Mouse (Mus musculus): ENCODE measurements at regions not wholly inside any gene's neighbourhood (a gene's known extent, or its start where the extent isn't known, plus 50 kb on each side); places are given as distances from the start of the nearest gene placed in this dataset.

DNA sequence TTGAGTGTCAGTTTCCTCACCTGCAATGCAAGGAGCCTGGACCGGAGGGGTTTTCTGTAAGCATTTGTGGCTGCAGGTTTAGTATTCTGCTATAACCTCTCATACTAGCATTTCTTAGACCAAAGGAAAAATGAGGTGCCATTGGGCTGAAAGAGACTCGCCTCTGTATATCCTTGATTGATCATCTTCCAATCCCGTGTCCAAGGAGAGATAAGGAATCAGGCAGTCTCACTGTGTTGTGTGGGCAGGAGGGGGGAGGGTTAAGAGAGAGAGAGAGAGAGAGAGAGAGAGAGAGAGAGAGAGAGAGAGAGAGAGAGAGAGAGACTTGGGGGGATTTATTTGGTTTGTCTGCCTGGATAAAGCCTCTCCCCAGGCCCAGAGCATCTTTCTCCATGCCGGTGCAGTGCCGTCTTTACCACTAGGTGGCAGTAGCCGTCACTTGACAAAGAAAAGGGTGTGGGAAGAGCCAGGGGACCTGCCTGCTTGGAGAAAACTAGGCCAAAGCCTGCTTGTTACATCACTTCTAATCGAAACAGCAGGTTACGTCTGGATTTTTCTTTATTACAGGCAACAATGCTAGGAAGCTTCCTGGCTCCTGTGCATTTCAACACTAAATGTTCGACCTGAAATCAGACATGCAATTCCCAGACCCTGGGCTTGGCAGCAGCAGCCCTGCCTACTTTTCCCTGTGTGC lies 56.1 kb upstream of the Ces5a start:
- intact Hi-C loops (cut with DNase I), result loop anchor here (1.0 to 10.0 kb wide), 4 partner anchors 71 to 603 kb away; no protein-coding TSS in a partner anchor
- DNase-seq, result peak; percentile 84 to 86

DNA sequence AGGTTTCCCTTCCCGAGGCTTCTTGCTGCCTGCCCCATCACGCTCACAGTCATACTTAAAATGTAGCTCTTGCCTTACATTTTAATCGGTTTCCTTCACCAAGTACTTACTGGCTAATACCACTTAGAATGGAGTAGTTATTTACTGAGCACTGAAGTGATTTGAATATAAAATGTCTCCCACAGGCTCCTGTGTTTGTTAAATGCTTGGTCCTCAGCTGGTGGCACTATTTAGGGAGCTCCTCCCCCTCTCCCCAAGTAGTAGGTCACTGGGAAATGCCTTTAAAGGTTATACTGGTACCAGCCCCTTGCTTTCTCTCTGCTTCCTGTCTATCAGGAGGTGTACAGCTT lies 56.6 kb upstream of the Ces5a start:
- intact Hi-C loops (cut with DNase I), result loop anchor here (1.0 to 10.0 kb wide), 4 partner anchors 70 to 603 kb away; no protein-coding TSS in a partner anchor
- no peak for DNase-seq

DNA sequence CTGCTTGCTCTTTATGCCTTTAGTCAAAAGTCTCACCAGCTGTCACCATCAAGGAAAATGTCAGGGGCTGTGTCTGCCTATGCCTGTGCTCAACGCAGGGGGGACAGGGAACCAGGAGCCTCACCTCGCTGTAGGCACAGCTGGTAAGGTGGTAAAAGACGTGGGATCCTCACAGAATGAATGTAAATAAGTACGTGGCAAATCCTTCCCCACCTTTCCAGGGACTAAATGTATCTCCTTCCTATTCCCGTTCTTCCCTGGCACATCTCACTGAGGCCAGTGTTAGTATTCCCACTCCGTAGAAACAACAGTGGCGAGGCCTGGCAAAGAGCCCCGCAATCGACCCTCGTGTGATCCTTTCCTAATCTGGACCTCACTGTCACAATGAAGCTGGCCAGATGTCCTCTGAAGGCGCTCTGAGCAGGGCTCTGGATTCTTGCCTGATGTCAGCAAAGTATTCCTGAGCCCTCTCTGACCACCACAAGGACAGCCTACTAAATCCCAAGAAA lies 63.0 kb upstream of the Ces5a start:
- peak; percentile 27 to 40 for DNase-seq
- intact Hi-C loops (cut with DNase I), result loop anchor here (10.0 kb wide), 1 partner anchor 596 kb away; no protein-coding TSS in a partner anchor

DNA sequence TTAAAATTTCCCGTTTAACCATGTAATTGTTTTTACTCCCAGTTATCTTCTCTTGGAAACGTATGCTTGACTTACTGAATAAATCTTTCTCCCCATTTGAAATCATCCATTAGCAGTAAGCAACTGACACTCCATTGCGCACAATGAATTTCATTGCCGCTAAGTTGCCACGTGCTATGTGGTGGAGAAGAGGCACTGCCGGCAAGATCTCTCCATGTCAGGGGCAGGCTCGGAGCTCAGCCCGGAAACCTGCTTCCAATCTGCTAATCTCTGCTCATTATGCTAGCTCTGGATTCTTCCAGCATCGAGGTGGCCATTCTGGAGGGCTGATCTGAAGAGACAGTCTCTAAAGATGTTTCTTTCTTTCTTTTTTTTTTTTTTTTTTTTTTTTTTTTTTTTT lies 63.7 kb upstream of the Ces5a start:
- DNase-seq, result no peak
- intact Hi-C loops (cut with DNase I), result loop anchor here (10.0 kb wide), 1 partner anchor 595 kb away; no protein-coding TSS in a partner anchor

DNA sequence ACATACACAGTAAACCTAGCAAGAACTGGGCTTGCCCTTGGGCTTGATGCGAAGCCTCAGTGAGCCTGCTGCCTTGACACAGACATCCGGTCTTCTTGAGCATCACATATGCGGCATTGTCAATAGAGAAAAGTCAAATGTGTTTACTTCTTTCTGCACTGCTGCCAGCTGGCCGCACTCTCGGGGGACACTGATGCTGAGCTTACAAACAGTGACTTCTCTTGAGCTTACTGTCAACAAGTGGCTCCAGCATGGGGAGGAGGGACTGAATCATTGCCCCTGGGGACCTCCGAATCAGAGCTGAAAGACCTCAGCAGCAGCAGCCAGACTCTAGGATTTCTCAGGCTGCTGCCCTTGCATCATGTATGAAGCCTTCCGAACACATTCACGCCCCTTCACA lies 64.1 kb upstream of the Ces5a start:
- intact Hi-C loops (cut with DNase I), result loop anchor here (10.0 kb wide), 1 partner anchor 595 kb away; no protein-coding TSS in a partner anchor
- DNase-seq, result peak; percentile 49 to 61

DNA sequence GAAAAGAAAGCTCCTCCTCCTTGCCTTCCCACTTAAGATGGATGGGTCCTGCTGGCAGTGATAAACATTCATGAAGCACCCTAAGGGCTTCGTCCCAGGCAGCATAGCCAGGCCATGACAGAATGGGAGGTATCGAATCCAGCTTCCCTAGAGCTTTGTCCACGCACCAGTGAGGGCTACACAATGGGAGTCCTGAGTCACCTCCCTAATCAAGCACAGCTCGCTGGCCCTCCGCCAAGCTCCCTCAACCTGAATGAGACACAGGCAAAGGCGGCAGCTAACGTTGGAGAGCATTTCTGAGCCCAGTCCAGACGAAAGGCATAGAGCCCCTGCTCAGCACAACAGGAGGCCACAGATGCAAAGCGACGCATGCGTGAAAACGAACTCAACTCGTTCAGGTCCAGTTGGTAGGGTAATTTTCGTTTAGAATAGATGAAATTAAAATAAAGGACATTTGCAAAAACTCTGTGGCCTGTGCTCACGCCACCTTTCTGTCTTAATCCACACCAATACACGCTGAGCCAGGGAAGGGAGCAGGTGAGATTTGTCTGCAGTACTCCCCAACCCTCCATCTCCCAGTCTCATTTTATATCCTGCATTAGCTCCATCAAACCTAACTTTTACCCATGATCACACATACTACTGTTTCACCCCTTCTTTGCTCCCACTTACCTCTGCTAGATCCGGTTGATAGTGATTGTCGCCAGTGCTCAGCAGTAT lies 91.3 kb upstream of the Ces5a start:
- DNase-seq, result peak; percentile 33 to 40
- intact Hi-C loops (cut with DNase I), result no loop called here

DNA sequence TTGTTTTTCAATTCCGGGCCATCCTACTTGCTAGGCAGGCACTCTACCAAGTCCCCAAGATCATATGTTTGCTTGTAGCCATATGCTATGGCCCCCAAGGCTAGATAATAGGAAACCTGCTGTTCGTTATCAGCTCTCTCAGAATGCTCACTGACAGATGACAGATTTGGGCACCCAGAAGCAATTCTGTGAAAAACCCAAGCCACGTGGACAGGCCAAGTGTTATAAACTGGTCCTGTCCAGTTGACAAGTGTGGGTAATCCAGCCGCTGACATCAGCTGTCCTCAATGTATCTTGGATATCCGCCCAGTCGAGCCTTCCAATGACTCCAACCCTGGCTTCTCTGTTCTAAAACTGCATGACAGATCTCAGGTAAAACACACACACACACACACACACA lies 92.0 kb upstream of the Ces5a start:
- intact Hi-C loops (cut with DNase I), result no loop called here
- no peak for DNase-seq

DNA sequence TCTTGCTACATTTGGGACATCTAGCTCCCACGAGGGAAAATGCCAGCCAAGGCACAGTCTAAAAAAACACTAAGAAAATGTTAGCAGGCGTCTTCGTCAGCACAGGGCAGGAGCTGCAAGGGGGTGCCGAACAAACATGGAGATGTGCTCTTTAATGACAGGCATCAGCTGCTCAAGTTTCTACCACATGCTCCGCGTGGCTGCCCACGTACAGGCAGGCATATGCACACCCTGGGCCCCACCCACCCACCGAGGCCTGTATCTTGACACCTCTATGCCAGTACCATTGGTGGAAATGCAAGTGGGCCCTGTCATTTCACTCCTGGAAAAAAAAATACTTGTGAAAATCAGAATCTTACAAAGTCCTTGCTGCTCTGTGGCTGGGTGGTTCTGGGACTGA lies 97.3 kb upstream of the Ces5a start:
- intact Hi-C loops (cut with DNase I), result no loop called here
- no peak for DNase-seq

DNA sequence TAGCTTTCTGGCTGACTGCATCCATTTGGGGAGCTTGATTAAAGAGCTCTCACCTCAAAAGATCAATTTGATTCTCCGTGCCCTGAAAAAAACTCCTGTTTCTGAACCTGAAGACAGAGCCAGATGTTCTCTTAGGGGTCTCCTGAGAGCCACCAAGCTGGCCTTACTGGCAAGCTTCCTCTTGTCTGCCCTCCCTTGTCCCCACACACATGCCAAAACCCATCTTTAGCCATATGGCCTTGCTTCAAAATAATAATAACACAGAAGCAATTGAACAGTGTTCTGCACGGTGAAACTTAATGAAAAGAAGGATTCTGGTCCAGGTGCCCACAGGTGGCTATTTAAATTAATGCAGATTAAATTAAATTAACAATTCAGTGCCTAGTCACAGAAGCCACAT lies 107.1 kb upstream of the Ces5a start:
- DNase-seq, result no peak
- intact Hi-C loops (cut with DNase I), result no loop called here

DNA sequence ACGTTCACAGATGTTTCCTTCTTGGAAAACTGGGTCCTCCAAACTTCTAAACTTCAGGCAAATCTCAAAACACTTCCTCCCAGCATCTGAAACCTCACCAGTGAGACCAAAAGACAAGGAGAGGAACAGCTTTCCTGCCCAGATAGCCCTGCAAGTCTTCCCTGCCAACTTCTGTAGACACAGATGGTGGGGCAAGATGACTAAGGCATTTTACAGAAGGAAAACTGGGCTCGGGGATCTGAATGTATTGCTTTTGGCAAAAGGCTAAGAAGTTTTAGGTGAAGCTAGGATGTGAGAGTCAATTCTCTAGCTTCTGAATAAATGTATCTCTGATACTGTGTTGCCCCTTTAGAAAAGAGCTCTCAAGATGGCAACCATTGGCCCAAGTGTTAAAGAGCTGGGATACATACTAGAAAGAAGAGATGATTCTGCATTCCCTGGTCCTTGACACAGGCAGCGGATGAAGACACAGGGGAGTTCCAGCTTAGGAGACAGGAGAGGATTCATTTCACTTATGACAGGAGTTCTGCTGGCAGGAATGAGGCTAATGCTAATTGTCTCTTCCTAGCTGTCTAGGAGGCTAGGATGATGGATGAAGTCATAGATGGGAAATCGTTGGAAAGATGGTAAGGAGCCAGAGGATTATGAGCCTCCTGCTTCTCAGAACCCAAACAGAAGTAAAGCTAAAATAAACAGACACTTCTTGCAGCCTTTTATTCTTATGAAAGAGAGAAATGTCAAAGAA lies 108.0 kb upstream of the Ces5a start:
- intact Hi-C loops (cut with DNase I), result no loop called here
- DNase-seq, result no peak

DNA sequence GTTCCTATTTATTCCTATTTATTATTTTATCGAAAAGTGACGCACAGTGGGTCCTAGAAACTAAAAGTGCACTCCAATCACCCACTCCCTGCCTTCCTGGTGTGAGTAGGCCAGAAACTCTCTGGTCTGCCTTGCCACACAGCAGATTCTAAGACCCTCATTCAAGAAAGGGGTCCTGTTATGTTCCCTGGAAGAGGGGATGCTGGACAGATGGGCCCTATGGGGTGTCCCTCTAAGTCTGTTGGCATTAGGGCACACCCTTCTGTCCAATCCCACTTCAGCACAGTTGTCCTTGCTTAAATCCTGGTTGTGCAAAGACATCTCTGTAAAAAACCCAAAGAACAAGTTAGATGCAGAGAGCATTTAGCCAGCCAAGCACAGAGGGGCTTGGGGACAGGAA lies 117.8 kb upstream of the Ces5a start:
- no peak for DNase-seq
- intact Hi-C loops (cut with DNase I), result no loop called here

DNA sequence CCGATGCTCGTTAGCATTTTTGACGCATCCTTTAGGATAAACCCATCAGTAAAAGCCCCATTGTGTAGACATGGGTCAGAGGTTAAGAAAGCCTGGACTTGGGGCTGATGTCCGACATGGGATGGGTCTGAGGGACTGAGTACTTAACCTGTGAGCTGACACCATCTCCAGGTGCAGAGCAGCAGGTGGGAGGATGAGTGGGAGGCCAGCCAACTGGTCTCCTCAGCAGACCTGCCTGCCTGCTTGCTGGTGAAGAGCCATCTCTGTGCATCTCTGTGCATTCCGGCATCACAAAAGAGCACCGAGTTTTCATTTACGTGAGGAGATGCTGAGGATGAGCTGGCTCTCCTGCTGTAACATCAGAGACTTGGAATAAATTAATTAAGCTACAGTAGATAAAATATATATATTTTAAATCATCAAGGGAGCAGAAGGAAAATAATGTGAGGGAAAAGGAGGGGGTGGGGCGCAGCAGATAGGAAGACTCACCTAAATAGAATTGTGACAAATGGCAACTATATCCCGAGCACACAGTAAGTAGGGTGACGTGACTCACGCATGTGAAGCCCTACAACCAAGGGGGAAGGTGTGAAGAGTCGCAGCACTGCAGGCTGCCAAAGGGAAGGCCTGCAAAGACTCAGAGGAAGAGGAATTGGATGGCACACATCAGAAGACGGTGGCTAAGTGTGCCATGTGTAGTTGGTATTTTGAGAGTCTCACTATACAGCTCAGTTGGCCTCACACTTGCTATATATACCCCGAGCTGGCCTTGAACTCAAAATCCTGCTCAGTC lies 118.5 kb upstream of the Ces5a start:
- intact Hi-C loops (cut with DNase I), result no loop called here
- no peak for DNase-seq

DNA sequence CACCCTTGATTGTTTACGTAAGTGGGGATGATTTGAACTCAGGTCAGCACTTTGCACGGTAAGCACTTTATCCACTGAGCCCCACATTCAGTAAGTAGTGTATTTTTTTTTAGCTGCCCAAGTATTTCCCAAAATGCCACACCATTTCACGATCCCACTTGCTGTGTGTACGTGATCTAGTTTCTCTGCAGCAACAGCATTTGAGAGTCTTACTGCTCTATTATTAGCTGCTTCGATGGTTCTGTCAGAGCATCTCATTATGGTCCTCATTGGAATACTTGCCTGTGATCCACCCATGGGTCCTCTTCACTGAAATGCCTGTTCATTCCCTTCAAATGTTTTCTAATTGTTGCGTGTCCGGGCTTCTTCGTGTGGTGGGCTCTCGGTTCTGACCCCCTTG lies 120.1 kb upstream of the Ces5a start:
- intact Hi-C loops (cut with DNase I), result no loop called here
- no peak for DNase-seq

DNA sequence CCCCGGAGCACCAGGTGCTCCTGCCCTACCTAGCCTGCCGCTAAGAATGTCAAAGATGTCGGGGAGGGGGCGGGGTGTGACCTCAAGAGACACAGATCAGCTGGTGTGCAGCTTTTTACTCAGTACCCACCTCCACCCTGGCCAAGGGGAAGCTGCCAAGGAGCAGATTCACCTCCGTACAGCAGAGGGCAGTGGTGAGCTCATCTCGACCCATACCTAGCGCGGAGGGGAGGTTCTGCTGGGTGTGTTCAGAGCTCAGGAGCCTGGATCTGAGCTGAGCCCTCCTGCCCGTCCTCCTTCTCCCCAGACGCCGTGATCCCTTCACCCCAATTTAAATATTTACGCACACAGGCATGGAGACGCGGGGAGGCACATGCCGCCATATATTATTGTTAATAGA lies 126.1 kb upstream of the Ces5a start:
- DNase-seq, result peak; percentile 75 to 76
- intact Hi-C loops (cut with DNase I), result loop anchor here (2.0 to 5.0 kb wide), 3 partner anchors 69 to 396 kb away; no protein-coding TSS in a partner anchor

DNA sequence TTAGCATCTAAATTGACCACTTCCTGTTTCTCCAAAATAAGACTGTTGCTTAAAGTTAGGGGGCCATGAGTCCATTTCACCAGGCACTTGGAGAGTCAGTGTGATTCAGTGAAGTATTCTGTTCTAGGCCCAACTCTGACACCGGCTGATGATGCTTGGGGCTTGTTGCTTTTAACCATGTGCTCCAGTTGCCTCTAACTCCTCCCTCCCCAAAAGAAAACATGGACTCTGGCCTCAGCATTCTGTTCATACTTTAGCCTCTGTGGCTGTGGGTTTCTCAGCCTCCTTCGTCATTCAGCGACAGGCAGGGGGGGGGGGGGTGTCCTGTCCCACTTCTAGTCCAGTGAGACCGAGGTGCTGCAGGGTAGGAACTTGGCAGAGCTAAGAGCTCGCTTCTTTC lies 126.6 kb upstream of the Ces5a start:
- DNase-seq, result no peak
- intact Hi-C loops (cut with DNase I), result loop anchor here (5.0 kb wide), 2 partner anchors 70 to 395 kb away; no protein-coding TSS in a partner anchor

DNA sequence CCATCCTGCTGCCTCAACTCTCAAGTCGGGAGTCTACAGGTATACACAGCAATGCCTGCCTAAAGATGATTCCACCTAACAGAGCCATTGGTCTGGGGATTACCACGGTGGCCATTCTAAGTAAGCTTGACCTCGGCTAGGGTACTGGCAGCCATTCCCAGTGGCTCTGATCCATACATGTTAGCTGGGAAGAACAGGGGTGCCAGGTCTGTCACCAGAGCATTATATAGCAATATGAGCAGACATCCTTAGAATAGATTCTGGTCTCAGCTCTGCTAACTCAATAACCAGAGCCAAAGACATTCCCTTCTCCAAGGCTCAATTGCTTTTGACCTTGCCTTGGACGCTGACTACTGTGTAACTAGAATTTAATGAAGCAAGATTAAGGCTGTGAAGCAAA lies 128.2 kb upstream of the Ces5a start:
- intact Hi-C loops (cut with DNase I), result loop anchor here (5.0 kb wide), 2 partner anchors 72 to 393 kb away; no protein-coding TSS in a partner anchor
- no peak for DNase-seq

DNA sequence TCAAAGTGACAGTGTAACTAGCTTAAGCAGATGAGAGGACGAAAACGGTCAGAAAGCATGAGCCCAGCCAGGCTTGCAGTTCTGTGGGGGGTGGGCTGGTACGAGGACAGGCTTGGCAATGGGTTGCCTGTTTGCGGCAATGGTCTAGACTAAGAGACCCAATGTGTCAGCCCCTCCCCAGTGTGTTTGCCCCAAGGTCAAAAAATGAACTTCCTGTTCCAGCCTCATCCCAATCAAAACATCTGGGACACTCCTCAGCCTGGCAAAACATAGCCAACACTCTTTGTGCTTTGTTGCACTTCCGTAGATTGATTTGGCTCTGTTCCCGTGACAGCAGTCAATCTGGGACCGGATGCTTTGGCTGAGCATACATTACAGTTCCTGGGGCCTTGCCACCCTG lies 132.7 kb upstream of the Ces5a start:
- peak; percentile 5 to 15 for DNase-seq

DNA sequence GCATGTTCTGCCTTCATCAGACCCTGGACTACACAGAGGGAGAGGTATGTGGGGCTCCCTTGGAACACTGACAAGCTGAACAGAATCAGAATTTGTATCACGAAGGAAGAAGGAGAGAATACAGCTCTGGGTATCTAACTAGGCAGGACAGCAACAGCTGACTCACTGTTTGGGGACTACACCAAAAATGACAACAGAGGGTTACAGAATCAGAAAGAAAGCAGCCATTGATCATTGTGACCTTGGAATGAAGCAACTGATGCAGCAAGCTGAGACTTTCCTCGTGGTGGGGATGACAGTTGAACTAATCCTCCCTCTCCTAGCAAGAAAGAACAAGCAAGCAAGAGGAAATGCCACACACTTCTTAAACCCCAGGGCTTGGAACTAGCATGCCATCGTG lies 135.0 kb upstream of the Gnao1 start:
- intact Hi-C loops (cut with DNase I), result no loop called here
- DNase-seq, result no peak

More for the DNA sequence above, 132.7 kb upstream of the Ces5a start:
- intact Hi-C loops (cut with DNase I), result no loop called here

DNA sequence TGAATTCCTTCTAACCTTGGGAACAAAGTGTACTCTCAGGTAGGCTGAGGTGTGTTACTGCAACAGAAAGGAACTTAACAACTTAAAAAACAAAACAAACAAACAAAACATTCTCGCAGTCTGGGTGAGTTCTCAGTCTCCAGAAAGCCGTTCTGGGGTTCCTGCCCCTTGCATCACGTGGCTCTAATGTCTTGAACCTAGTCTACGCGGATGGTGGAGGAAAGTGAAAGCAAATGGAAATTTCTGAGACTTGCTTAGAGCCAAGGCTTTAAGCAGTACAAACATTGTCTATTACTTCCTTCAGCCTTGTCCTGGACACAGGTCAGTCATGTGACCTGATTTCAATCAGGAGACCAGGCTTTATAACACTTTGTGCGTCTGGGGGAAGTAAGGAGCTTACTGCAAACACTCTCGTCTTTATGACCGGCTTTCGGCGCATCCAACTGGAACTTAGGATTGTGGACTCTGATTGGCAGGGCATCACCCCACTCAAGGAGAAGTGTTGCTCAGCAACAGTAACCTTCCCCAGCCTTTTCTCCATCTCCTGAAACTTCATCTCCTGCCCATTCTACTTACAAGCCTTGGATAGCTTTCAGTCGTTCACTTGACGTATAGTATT lies 125.9 kb upstream of the Gnao1 start:
- DNase-seq, result no peak
- intact Hi-C loops (cut with DNase I), result no loop called here

DNA sequence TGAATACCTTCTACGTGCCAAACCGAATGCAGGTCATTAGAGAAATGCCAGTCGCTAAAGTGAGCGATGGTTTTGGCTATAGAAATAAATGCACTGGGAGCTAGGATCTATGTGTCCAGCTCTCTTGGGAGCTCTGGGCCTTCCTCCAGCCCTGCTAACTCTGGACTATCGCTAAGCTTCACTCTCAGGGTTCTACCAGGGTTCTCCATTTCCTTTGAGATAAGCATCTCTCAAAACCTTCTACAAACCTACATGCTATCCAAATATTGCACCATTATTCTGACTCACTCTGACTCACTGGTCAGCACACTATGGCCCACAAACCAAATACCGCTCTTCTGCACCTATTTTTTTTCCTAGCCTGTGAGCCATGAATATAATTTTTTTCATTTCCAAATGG lies 125.4 kb upstream of the Gnao1 start:
- intact Hi-C loops (cut with DNase I), result no loop called here
- no peak for DNase-seq
